Mouse (Mus musculus) brain, adult 2 months (tissue): ENCODE measurements around the gene Olfr648.

Source experiments
- DNase-seq: peaks from one replicate; pipeline ENCODE4 v3.0.0; 2011; ENCODE audit warnings: low read depth, low spot score

The Olfr648 gene

DNA sequence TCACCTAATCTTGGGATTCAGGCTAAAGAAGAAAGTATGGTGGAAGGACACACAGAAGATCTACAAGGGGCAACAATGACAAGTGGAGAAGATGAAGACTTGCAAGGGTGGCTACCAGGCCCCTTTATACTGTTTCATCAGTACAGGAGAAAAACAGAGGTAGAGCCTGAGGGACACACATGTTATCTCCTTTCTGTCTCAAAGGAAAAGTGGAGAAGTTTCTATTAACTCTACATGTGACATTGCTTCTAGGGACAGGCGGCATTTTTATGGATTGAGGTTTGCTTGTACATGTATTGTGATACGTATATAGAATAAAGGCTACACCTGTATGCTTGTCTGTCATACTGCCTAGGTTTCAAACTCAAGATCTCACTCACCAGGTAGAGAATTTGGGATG is at the start of gene Olfr648:
Olfr648 (minus strand) TSS at position 101 of the 400 bp plus-strand sequence.
- DNase-seq = no peak

GRCm38 (mm10) chr7:104231203-104231602 is 48.0 kb upstream of the Olfr648 start:
- DNase-seq = peak; percentile 6

- peak; percentile 1 for DNase-seq
Observed at GRCm38 (mm10) chr7:104218701-104219569, 35.7 kb upstream of the Olfr648 start, which contains the start of gene Trim6. Trim6 (plus strand) TSS chr7:104218793.

DNA sequence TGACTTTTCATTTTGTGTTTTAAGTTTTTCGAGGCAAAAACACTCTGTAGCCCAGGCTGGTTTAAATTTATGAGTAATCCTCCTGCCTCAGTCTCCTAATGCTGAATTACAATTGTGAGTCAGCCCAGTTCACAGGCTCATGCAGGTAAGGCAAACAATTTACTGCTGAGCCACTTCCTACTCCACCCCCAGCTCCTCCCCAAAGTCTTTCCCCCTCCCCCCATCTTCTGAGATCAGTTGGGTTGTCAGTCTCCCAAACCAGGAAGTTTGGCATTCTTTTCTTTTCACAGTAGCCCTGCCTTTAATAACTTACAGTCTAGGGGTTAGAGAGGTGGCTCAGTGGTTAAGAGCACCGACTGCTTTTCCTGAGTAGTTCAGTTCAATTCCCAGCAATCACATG is 34.7 kb upstream of the Olfr648 start:
- DNase-seq = no peak

DNA sequence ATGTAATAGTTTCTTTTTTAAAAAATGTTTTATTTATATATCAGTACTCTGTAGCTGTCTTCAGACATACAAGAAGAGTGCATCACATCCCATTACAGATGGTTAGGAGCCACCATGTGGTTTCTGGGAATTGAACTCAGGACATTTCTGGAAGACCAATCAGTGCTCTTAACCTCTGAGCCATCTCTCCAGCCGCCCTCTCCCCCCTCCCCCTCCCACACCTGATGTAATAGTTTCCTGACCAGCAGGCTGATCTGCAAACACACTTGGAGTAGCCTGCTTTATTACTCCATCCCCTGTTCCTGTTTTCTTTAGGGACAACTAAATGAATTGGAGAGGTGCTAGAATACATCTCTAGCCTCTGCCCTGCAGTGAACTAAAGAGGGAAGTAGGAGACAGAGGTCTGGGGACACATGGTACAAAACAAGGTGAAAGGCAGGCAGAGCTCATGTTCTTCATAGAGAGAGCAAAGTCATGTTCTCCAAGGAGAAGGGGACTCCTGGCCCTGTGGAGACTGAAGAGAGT is 32.9 kb upstream of the Olfr648 start:
- no peak for DNase-seq

DNA sequence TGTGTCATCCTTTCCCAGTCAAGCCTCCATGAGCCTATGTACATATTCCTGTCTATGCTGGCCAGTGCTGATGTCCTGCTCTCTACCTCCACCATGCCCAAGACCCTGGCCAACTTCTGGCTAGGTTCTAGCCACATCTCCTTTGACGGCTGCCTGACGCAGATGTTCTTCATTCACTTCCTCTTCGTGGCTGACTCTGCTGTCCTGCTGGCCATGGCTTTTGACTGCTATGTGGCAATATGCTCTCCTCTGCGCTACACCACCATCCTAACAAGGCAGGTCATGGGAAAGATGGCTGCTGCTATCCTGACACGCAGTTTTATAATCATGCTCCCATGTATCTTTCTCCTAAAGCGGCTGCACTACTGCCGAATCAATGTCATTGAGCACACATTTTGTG is 23.0 kb upstream of the Olfr648 start:
- DNase-seq = no peak

DNA sequence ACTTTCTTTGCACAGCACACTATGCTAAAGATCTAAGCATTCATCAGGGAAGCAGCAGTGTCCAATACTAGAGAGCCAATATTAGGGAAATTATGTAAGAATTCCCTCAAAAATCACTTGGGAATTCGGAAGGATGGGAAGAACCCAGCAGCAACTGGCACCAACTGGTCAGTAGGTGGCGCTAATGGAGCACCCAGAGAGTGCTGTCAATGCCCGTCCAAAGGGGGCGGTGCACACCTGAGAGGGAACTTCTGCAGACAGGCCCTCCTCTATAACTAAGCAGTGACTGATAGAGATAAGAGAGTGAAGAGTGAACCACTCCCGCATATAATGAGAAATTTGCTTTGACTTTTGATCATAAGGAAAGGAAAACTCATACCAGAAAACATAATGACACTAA is 16.6 kb upstream of the Olfr648 start:
- DNase-seq = peak; percentile 54

GRCm38 (mm10) chr7:104195885-104196284 is 12.7 kb upstream of the Olfr648 start, which contains the start of gene Olfr649:
Olfr649 (minus strand) TSS chr7:104195985.
- no peak for DNase-seq

DNA sequence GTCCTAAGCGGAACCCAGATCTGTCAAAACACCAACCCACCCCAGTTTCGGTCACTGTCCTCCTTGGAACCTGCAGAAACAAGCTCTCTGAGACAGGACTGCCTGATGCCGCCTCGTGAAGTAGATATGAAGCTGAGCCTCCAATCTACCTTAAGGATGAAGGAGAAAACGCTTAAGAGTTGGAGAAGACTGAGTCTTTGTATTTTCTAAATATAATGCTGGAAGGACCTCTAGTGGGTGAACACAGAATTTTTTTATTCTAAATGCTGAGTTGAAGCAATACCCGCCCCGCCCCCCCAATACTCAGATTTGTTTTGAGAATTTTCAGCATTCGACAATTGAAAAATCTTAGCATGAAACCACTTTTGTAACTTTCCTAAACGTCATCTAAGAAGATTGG is 8.1 kb upstream of the Olfr648 start:
- DNase-seq = no peak

DNA sequence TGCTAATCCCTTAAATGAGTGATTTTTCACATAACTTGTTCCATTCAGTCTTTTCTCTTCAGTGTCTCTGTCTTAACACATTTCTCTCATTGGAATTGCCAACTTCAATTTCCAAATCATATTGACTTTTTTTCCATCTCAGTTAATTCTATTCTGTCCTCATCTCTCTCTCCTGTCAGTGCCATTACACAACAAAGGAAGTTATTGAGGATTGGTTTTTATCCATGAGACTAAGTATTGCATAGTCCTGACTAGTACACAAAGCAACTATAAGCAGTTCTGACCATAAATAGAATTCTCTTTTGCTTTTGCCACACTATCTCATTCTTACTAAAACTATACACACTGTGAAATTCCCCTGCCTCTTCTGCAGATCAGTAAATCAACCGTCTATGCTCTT is 4.1 kb downstream of the Olfr648 start:
- DNase-seq = no peak

GRCm38 (mm10) chr7:104178422-104179054 is 4.7 kb downstream of the Olfr648 start:
- no peak for DNase-seq

DNA sequence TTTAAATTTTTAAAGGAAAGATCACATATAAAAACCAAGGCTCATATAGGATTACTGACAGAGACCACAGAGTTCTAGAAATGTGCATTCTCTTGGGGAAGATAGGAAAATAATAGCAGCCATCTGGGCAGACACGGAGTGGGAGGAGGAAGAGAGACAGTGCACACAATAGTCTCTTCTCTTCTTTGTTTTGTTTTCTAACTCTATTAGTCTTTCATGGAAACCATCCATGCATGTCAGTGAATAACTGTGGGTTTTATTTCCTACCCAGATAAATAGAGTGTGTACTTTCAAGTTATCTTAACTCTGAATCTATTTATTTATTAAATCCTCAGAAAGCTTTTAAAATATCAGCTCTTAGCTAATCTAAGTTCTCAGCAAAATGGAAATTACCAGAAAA is 8.1 kb downstream of the Olfr648 start:
- no peak for DNase-seq

DNA sequence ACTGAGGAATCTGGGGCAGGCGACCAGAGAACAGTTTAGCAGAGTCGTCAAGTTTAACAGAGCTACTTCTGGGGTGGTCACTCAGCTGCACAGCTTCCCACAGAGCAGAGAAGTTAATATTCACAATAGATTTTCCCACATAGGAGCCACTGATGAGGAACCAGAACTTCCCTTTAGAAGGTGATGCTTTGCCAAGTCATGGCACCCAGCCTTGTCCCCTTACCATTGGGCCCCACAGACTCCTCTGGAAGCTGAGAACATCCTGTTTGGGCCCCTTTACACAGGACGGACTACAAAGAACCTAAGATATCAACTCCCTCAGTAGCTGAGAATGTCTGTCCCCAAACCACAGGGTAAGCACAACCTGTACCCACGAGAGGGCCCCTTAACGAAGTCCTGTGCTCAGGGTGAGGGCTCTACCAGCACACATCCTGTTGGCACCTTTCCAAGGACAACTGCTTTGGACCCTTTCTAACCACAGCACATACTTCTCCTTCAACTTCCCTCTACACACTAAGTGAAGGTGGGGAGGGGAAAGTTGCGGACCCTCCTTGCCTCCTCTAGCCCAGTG is 13.5 kb downstream of the Olfr648 start:
- DNase-seq = peak; percentile 15

DNA sequence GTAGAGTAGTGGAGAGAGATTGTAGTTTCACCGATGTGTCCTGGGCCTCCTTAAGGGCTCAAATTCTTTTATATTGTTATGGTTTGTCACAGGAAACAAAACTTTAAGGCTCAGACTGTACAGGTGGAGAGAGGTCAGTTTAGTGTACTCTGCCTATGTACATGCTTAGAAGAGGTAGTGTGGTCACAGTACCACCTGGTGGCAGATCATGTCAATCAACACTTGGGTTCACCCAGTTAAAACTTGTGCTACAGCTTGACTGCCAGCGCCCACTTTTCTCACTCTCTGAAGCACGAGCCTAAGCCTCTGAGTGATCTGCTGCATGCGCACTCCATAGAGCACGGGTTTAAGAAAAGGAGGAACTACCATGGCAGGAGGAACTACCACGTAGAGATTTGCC is 16.1 kb downstream of the Olfr648 start:
- DNase-seq = no peak

GRCm38 (mm10) chr7:104150456-104150855 is 32.7 kb downstream of the Olfr648 start, which contains the start of gene Ubqlnl:
Ubqlnl (minus strand) TSS chr7:104150556.
- DNase-seq = no peak

DNA sequence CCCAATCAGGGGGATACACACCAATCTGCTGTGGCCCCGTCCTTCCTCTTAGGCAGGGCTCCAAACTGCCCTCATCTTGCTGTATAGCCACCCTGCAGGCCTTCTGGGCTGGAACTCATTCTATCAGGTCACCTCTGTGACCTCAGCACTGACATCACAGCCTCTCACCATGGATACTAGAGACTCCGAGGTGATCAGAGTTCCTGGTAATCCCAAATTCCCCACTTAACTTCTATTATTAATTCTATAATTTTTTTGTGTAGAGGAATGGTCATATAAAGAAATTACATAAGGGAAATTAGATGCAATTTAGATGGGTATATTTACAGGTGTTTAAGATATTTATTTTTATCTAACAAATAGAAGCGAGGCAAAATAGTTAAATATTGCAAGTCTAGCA is 40.0 kb downstream of the Olfr648 start, which contains the start of gene Ubqln3:
Ubqln3 (minus strand) TSS at position 101 of the 400 bp plus-strand sequence.
- DNase-seq = no peak

- DNase-seq = no peak
Observed at GRCm38 (mm10) chr7:104137305-104137704, 45.9 kb downstream of the Olfr648 start, which contains the start of gene Olfr643. Olfr643 (minus strand) TSS chr7:104137405.

- no peak for DNase-seq
Observed at GRCm38 (mm10) chr7:104129726-104130125, 53.5 kb downstream of the Olfr648 start, which contains the start of gene Ubqln5. Ubqln5 (minus strand) TSS chr7:104129826.
